Mouse (Mus musculus): ENCODE measurements around the gene Slc12a7. TPM values are rescaled to one million over a fixed set of nuclear protein-coding genes. Genes with fewer than 3 reads are reported as not detected.

The Slc12a7 gene
- polyA plus RNA-seq, 1 experiment from 2014 or later = 28.7 TPM

DNA sequence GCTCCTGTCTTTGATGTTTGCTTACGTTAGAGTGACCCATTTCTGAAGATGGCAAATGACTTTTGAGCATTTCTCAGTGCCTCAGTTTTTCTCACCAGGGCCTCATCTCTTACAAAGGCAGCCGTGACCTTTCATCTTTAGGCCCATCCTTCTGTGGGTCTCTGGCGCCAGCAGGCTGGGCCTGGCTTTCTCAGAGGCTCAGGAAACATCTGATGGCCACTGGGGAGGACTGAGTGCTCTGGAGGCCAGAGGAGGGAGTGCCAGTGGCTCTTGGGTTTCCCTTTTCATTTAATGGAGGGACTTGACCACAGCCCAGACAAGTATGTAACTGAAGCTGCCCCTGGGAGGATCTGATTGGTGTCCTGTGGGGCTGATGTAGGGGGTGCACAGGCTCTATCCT lies 38.2 kb downstream of the Slc12a7 start:
- Histone ChIP-seq H3K9me3 (ENCODE audit: control insufficient read depth, low read length) (no peaks in the 10 kb centered on the region), H3K4me1 (ENCODE audit: control insufficient read depth, insufficient read depth, low read length) (peaks cover 39% of the 10 kb centered on the region), H3K27me3 (ENCODE audit: control insufficient read depth, insufficient read depth, low read length) (no peaks in the 10 kb centered on the region), H3K4me3 (ENCODE audit: low read length) (no peak overlapping the region), H3K27ac (ENCODE audit: low read depth, low read length) (no peak overlapping the region), H3K9ac (ENCODE audit: low read depth, low read length) (no peak overlapping the region), H3K4me2 (replicated peaks; ENCODE audit: low read depth, low read length) (no peak overlapping the region), H3K36me3 (ENCODE audit: control insufficient read depth, insufficient read depth, low read length) (peaks cover 8% of the 10 kb centered on the region; the same call in 1 of the 2 replicates)
- peak; percentile 44 for ATAC-seq (ENCODE audit: low FRiP score, low TSS enrichment)
- WGBS = 28% methylated on average over 3 of the region's 3 CpGs

GRCm38 (mm10) chr13:73772655-73773054 lies 39.8 kb downstream of the Slc12a7 start:
- no peak overlapping the region for H3K4me2 ChIP-seq (replicated peaks; ENCODE audit: low read depth, low read length)
- peaks cover 31% of the 10 kb centered on the region for H3K4me1 ChIP-seq (ENCODE audit: control insufficient read depth, insufficient read depth, low read length)
- H3K36me3 ChIP-seq (ENCODE audit: control insufficient read depth, insufficient read depth, low read length) = peaks cover 3% of the 10 kb centered on the region; the same call in 1 of the 2 replicates
- H3K27me3 ChIP-seq (ENCODE audit: control insufficient read depth, insufficient read depth, low read length) = no peaks in the 10 kb centered on the region
- H3K9ac ChIP-seq (ENCODE audit: low read depth, low read length) = no peak overlapping the region
- H3K9me3 ChIP-seq (ENCODE audit: control insufficient read depth, low read length) = no peaks in the 10 kb centered on the region
- 21% methylated on average over 2 of the region's 2 CpGs for WGBS
- H3K27ac ChIP-seq (ENCODE audit: low read depth, low read length) = no peak overlapping the region
- no peak overlapping the region for H3K4me3 ChIP-seq (ENCODE audit: low read length)
- ATAC-seq (ENCODE audit: low FRiP score, low TSS enrichment) = no peak

GRCm38 (mm10) chr13:73773519-73774205 lies 40.8 kb downstream of the Slc12a7 start:
- no peak overlapping the region for H3K4me3 ChIP-seq (ENCODE audit: low read length)
- no peak overlapping the region for H3K9ac ChIP-seq (ENCODE audit: low read depth, low read length)
- no peak for ATAC-seq (ENCODE audit: low FRiP score, low TSS enrichment)
- 56% methylated on average over 4 of the region's 4 CpGs for WGBS
- H3K4me2 ChIP-seq (replicated peaks; ENCODE audit: low read depth, low read length) = no peak overlapping the region
- H3K36me3 ChIP-seq (ENCODE audit: control insufficient read depth, insufficient read depth, low read length) = no peaks in the 10 kb centered on the region
- no peaks in the 10 kb centered on the region for H3K9me3 ChIP-seq (ENCODE audit: control insufficient read depth, low read length)
- H3K27me3 ChIP-seq (ENCODE audit: control insufficient read depth, insufficient read depth, low read length) = no peaks in the 10 kb centered on the region
- H3K27ac ChIP-seq (ENCODE audit: low read depth, low read length) = no peak overlapping the region
- peaks cover 28% of the 10 kb centered on the region for H3K4me1 ChIP-seq (ENCODE audit: control insufficient read depth, insufficient read depth, low read length)

DNA sequence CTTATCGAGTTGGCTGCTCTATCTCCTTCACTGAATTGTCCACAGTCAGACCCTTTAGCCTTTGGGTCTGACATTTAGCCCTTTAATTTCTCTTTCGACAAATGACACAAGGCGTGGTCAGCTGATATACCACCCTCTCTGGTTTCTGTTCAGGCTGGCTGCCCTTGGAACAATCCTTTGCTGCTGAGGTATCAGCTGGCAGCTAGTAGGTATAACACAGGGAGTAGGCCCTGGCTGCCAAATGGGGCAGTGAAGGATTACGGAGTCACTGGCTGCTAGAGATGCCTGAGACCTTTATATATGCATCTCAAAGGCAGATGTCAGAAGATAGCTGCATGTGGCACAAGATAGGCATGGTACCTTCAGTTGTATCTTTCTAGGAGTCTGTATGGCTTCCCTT lies 42.9 kb downstream of the Slc12a7 start:
- Histone ChIP-seq H3K4me2 (replicated peaks; ENCODE audit: low read depth, low read length) (no peak overlapping the region), H3K9ac (ENCODE audit: low read depth, low read length) (no peak overlapping the region), H3K9me3 (ENCODE audit: control insufficient read depth, low read length) (no peaks in the 10 kb centered on the region), H3K36me3 (ENCODE audit: control insufficient read depth, insufficient read depth, low read length) (no peaks in the 10 kb centered on the region), H3K27ac (ENCODE audit: low read depth, low read length) (no peak overlapping the region), H3K27me3 (ENCODE audit: control insufficient read depth, insufficient read depth, low read length) (no peaks in the 10 kb centered on the region), H3K4me1 (ENCODE audit: control insufficient read depth, insufficient read depth, low read length) (peaks cover 14% of the 10 kb centered on the region), H3K4me3 (ENCODE audit: low read length) (no peak overlapping the region)
- WGBS = 39% methylated on average over 4 of the region's 4 CpGs
- ATAC-seq (ENCODE audit: low FRiP score, low TSS enrichment) = no peak

DNA sequence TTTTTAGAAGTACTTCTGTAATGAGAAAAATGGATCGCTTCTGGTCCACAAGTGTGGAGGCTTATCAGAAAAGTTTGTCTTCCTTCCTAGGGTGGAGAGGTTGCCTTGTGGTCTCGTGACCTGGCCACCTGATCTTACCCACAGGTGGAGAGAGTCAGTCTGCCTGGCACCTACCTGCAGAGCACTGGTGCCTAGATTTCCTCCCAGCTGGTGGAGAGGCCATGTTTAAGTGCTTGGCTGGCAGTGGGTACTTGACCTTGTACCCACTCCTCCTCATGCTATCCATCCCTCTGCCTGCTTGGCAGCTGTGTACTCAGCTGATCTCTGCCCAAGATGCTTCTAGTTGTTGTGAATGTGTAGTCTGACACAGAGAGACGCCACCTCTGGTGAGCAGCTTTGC lies 44.7 kb downstream of the Slc12a7 start:
- H3K36me3 ChIP-seq (ENCODE audit: control insufficient read depth, insufficient read depth, low read length) = no peaks in the 10 kb centered on the region
- no peak overlapping the region for H3K9ac ChIP-seq (ENCODE audit: low read depth, low read length)
- no peaks in the 10 kb centered on the region for H3K27me3 ChIP-seq (ENCODE audit: control insufficient read depth, insufficient read depth, low read length)
- no peak overlapping the region for H3K4me2 ChIP-seq (replicated peaks; ENCODE audit: low read depth, low read length)
- no peaks in the 10 kb centered on the region for H3K9me3 ChIP-seq (ENCODE audit: control insufficient read depth, low read length)
- 75% methylated on average over 3 of the region's 3 CpGs for WGBS
- H3K27ac ChIP-seq (ENCODE audit: low read depth, low read length) = no peak overlapping the region
- peaks cover 11% of the 10 kb centered on the region for H3K4me1 ChIP-seq (ENCODE audit: control insufficient read depth, insufficient read depth, low read length)
- no peak for ATAC-seq (ENCODE audit: low FRiP score, low TSS enrichment)
- H3K4me3 ChIP-seq (ENCODE audit: low read length) = no peak overlapping the region

GRCm38 (mm10) chr13:73782486-73782885 lies 49.6 kb downstream of the Slc12a7 start:
- H3K9ac ChIP-seq (ENCODE audit: low read depth, low read length) = no peak overlapping the region
- H3K4me2 ChIP-seq (replicated peaks; ENCODE audit: low read depth, low read length) = no peak overlapping the region
- 26% methylated on average over 5 of the region's 5 CpGs for WGBS
- ATAC-seq (ENCODE audit: low FRiP score, low TSS enrichment) = no peak
- peaks cover 5% of the 10 kb centered on the region; the same call in 1 of the 2 replicates for H3K4me1 ChIP-seq (ENCODE audit: control insufficient read depth, insufficient read depth, low read length)
- H3K9me3 ChIP-seq (ENCODE audit: control insufficient read depth, low read length) = no peaks in the 10 kb centered on the region
- no peak overlapping the region for H3K4me3 ChIP-seq (ENCODE audit: low read length)
- H3K36me3 ChIP-seq (ENCODE audit: control insufficient read depth, insufficient read depth, low read length) = peaks cover 30% of the 10 kb centered on the region
- no peaks in the 10 kb centered on the region for H3K27me3 ChIP-seq (ENCODE audit: control insufficient read depth, insufficient read depth, low read length)
- no peak overlapping the region for H3K27ac ChIP-seq (ENCODE audit: low read depth, low read length)

DNA sequence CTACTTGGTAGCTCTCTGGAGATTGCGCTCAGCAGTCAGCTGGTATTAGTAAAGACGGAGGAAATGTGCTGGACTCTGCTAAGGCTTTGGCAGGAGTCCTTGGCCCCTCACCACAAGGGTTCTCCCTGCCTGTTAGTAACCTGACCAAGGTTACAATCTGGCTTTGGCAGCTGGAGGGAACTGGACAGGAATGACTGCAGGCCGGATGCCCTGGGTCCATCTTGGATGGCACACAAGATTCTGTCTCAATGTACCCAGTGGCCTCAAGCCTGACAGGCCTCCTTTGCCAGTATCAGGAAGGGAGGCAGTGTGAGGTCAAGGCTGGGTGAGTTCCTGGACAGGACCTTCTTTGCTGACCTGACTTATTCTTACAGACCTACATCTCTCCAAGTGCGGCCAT lies 59.3 kb downstream of the Slc12a7 start:
- Histone ChIP-seq H3K4me3 (ENCODE audit: low read length) (no peak overlapping the region), H3K36me3 (ENCODE audit: control insufficient read depth, insufficient read depth, low read length) (peaks cover 76% of the 10 kb centered on the region), H3K9me3 (ENCODE audit: control insufficient read depth, low read length) (no peaks in the 10 kb centered on the region), H3K27ac (ENCODE audit: low read depth, low read length) (no peak overlapping the region), H3K4me1 (ENCODE audit: control insufficient read depth, insufficient read depth, low read length) (no peaks in the 10 kb centered on the region), H3K27me3 (ENCODE audit: control insufficient read depth, insufficient read depth, low read length) (no peaks in the 10 kb centered on the region), H3K9ac (ENCODE audit: low read depth, low read length) (no peak overlapping the region), H3K4me2 (replicated peaks; ENCODE audit: low read depth, low read length) (no peak overlapping the region)
- WGBS = 94% methylated on average over 4 of the region's 4 CpGs
- no peak for ATAC-seq (ENCODE audit: low FRiP score, low TSS enrichment)

DNA sequence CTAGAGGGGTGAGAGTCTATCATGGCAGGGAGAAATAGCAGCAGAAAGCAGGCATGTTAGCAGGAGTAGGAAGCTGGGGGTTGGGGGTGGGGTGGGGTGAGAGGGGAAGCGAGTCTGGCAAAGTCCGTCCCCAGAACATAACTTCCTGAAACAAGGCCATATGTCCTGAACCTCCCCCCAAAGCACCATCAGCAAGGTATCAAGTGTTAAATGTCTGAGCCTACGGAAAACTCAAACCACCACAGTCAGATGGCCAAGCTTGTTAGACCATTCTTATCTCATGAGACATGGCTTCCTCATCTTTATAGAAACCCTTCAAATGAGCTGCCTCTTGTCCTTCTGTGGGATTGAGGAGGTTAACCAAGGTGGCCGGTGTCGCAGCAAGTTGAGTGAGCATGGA lies 60.3 kb downstream of the Slc12a7 start:
- Histone ChIP-seq H3K36me3 (ENCODE audit: control insufficient read depth, insufficient read depth, low read length) (peaks cover 75% of the 10 kb centered on the region), H3K27ac (ENCODE audit: low read depth, low read length) (no peak overlapping the region), H3K4me2 (replicated peaks; ENCODE audit: low read depth, low read length) (no peak overlapping the region), H3K9ac (ENCODE audit: low read depth, low read length) (no peak overlapping the region), H3K4me1 (ENCODE audit: control insufficient read depth, insufficient read depth, low read length) (no peaks in the 10 kb centered on the region), H3K27me3 (ENCODE audit: control insufficient read depth, insufficient read depth, low read length) (no peaks in the 10 kb centered on the region), H3K4me3 (ENCODE audit: low read length) (no peak overlapping the region), H3K9me3 (ENCODE audit: control insufficient read depth, low read length) (no peaks in the 10 kb centered on the region)
- WGBS = 81% methylated on average over 5 of the region's 5 CpGs
- ATAC-seq (ENCODE audit: low FRiP score, low TSS enrichment) = no peak

DNA sequence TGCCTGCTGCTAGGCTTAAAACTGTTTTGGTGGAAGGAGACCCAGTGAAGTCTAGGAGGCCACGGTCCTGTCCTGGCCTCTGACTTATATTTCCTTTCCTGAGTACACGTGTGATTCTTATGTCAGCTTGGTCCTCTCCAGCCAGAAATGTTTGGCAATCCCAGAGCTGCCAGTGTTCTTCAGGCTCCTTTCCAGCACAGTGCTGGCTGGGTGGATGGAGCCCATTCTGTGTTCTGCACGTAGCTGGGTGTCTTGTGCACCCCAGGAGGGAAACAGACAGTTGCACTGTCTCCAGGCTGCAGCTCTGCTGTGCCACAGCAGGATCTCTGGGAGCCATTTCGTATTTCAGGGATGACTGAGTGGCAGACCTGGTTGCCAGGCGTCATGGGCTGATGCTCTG lies 66.2 kb downstream of the Slc12a7 start:
- peaks cover 77% of the 10 kb centered on the region for H3K36me3 ChIP-seq (ENCODE audit: control insufficient read depth, insufficient read depth, low read length)
- no peaks in the 10 kb centered on the region for H3K27me3 ChIP-seq (ENCODE audit: control insufficient read depth, insufficient read depth, low read length)
- no peaks in the 10 kb centered on the region for H3K9me3 ChIP-seq (ENCODE audit: control insufficient read depth, low read length)
- 93% methylated on average over 5 of the region's 5 CpGs for WGBS
- H3K4me3 ChIP-seq (ENCODE audit: low read length) = no peak overlapping the region
- no peak overlapping the region for H3K4me2 ChIP-seq (replicated peaks; ENCODE audit: low read depth, low read length)
- no peak for ATAC-seq (ENCODE audit: low FRiP score, low TSS enrichment)
- no peaks in the 10 kb centered on the region for H3K4me1 ChIP-seq (ENCODE audit: control insufficient read depth, insufficient read depth, low read length)
- H3K27ac ChIP-seq (ENCODE audit: low read depth, low read length) = no peak overlapping the region
- no peak overlapping the region for H3K9ac ChIP-seq (ENCODE audit: low read depth, low read length)

Measured in kidney, embryonic 14.5 days (tissue).